Mouse (Mus musculus) cerebellum, adult 2 months (tissue): Measurements from ENCODE around the gene Tmem37. TPM values are rescaled to one million over a fixed set of nuclear protein-coding genes. Genes with fewer than 3 reads are reported as not detected.

Experiments used
- DNase-seq, 2 experiments: peaks; one replicate each; pipeline ENCODE4 v3.0.0; 2021
- H3K27ac ChIP-seq: fragments of 200-500 bp; 2 replicates; pipeline ENCODE4 v1.5.1; 2012; ENCODE audit warnings: low read length, control low read depth, inconsistent platforms; ENCODE audit not compliant: insufficient read depth
- H3K27me3 ChIP-seq: fragments of 200-500 bp; 2 replicates; pipeline ENCODE4 v1.6.1; 2012; ENCODE audit warnings: inconsistent platforms, mild to moderate bottlenecking, low read length, moderate library complexity; ENCODE audit not compliant: control insufficient read depth, insufficient read depth
- H3K4me1 ChIP-seq: fragments of 200-500 bp; 2 replicates; pipeline ENCODE4 v1.6.1; 2011; ENCODE audit warnings: low read length; ENCODE audit not compliant: control insufficient read depth, insufficient read depth
- H3K4me3 ChIP-seq: fragments of 200-500 bp; replicated peaks from 2 replicates; pipeline ENCODE3; 2011; ENCODE audit warnings: mild to moderate bottlenecking, low read depth, low read length, control low read depth; ENCODE audit not compliant: insufficient read depth
- CTCF ChIP-seq: fragments of 200-500 bp; IDR thresholded peaks from 2 replicates; pipeline ENCODE4 v1.5.1; 2011; ENCODE audit warnings: low read depth, mild to moderate bottlenecking, control low read depth, low read length, moderate library complexity, borderline replicate concordance; ENCODE audit not compliant: insufficient read depth
- POLR2A ChIP-seq: fragments of 200-500 bp; IDR thresholded peaks from 2 replicates; pipeline ENCODE4 v1.6.1; 2011; ENCODE audit warnings: low read length, control low read depth, borderline replicate concordance; ENCODE audit not compliant: insufficient read depth
- WGBS: fragments of 180-500 bp; shearing (Covaris S2); methylation state at CpG from one replicate; pipeline ENCODE4 v1.1.7; 2018; 5-methylcytosine and 5-hydroxymethylcytosine counted together
- polyA plus RNA-seq: library from polyadenylated mRNA; depleted of rRNA; stranded (reverse); fragments of >200 nt; gene quantifications from 2 replicates; pipeline ENCODE4 v1.2.3, GENCODE M21; 2012; rRNA removed

Tmem37 gene
- polyA plus RNA-seq, 1 experiment, result 1.3 TPM

DNA sequence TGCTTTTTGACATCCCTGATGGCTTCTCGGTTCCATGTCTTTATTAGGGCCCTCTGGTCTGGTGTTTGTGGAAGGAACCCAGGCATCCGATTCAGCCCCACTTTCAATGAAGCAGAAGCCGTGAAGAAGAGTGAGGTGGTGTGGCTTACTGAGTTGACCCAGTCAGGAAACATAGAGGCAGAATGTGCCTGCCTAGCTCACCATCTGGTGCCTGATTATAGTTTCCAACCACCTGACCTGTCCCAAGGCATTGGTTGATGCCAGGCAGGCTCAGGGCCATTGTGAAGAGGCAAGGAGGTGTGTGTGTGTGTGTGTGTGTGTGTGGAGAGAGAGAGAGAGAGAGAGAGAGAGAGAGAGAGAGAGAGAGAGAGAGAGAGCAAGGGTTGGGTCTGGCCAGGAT lies 43.4 kb downstream of the Tmem37 start:
- no peak for TF ChIP-seq POLR2A
- no peak for TF ChIP-seq CTCF
- WGBS, result 12% methylated on average over 3 of the region's 3 CpGs
- no peaks in the 10 kb centered on the region for H3K27me3 ChIP-seq
- no peak overlapping the region for H3K4me3 ChIP-seq
- peaks cover 28% of the 10 kb centered on the region for H3K4me1 ChIP-seq
- H3K27ac ChIP-seq, result no peak overlapping the region
- peak; percentile 62 to 83 for DNase-seq

DNA sequence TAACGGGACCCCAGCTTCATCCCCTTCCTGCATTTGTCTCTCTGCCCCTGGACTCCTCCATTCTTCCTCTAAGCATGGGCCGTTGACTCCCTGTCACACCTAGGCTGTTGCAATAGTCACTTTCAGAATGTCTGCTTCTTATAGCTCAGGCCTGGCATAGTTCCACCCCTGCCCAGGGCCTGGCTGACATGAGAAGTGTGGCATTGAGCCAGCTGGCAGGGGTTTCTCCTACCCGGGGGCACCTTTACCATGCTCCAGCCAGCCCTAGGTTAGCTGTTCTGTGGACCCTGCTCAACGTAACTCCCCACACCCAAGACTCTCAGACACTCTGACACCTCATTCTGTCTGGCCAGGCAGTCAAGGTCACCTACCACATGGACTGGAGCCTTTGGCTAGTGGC lies 46.2 kb downstream of the Tmem37 start:
- peaks cover 32% of the 10 kb centered on the region for H3K4me1 ChIP-seq
- H3K27ac ChIP-seq, result no peak overlapping the region
- no peak overlapping the region for H3K4me3 ChIP-seq
- no peaks in the 10 kb centered on the region for H3K27me3 ChIP-seq
- peak; percentile 54 to 63 for DNase-seq
- no peak for TF ChIP-seq POLR2A
- no peak for TF ChIP-seq CTCF
- WGBS, result 41% methylated on average over 4 of the region's 4 CpGs

DNA sequence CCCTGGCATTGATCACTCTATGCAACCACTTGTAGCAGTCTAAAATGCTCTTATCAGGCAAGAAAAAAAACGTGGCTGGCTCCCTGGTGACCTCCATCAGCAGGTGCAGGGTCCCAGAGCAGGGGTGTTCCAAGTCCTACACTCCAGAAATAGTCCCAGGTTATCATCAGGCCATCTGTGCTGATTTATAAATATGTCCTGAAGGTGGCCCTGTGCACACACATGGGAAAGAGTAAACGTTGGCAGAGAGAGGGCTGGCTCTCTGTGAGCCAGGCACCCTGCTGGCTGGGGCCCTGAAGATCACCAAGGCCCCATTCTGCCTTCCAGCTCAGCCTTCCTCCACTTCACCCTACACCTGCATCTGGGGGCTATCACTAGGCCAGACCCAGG lies 48.8 kb downstream of the Tmem37 start:
- Histone ChIP-seq H3K4me1 (peaks cover 26% of the 10 kb centered on the region), H3K27ac (no peak overlapping the region), H3K4me3 (no peak overlapping the region), H3K27me3 (no peaks in the 10 kb centered on the region)
- WGBS, result 7% methylated on average over 2 of the region's 2 CpGs
- peak; percentile 27 to 41 for DNase-seq
- TF ChIP-seq POLR2A, result no peak
- 0 out of 2 replicates have a peak, but pooled peaks have one; percentile 3 for TF ChIP-seq CTCF

DNA sequence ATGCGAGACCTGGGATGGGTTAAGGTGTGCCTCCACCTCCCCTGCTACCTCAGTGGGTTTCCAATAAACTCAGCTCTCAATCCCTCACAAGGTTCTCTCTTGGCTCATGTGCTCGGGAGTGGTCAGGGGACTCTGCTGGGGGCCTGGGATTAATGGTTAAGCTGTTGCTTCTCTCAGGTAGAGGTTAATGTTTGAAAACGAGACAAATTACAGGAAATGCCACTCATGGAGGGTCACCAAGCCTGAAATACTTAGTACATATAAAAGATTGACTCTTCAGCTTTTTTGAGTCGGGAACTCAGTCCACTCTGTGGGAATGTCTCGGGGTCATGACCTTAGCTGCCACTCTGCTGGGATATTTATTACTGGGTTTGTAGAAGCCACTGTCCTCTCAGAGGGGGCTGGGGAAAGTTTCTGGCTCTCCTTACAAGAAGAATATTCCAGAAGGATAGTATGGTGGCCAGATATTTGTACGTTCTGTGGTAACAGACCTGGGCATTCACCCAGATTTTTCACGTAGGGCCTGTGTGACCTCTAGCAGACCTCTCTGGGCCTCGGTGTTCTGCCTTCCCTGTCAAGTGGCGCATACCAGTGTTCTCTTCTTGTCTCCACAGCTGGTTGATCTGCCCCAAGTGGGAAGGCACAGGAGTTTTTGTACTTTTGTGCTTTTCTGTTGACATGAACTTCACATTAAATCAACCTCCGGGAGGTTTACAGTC lies 49.4 kb downstream of the Tmem37 start:
- H3K27me3 ChIP-seq, result no peaks in the 10 kb centered on the region
- peaks cover 22% of the 10 kb centered on the region for H3K4me1 ChIP-seq
- H3K4me3 ChIP-seq, result no peak overlapping the region
- no peak for DNase-seq
- no peak for TF ChIP-seq POLR2A
- TF ChIP-seq CTCF, result no peak
- WGBS, result 82% methylated on average over 10 of the region's 10 CpGs
- H3K27ac ChIP-seq, result no peak overlapping the region

DNA sequence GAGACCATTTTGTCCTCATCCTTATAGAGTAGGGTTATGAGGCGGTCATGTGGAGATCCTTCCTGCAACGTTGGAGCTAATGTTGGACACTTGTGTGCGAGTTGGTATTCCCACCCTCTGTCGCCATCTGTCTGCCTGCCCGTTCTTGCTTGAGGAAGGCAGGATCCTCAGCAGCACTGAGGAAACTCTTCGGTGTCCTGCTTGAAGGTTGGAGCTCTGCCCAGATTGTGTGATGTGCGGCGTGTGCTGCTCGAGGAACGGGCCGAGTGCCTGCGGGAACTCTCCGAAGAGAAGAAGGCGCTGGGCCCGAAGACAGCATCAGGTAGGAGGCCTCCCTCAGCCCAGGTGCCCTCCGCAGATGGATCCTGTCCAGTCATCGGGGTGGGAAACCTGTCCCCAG lies 51.9 kb downstream of the Tmem37 start:
- WGBS, result 18% methylated on average over 17 of the region's 17 CpGs
- no peak for TF ChIP-seq POLR2A
- no peak; the same call in 1 of the 2 replicates for TF ChIP-seq CTCF
- peak; percentile 21 to 52 for DNase-seq
- H3K27ac ChIP-seq, result no peak overlapping the region
- H3K27me3 ChIP-seq, result no peaks in the 10 kb centered on the region
- no peak overlapping the region for H3K4me3 ChIP-seq
- peaks cover 12% of the 10 kb centered on the region for H3K4me1 ChIP-seq

DNA sequence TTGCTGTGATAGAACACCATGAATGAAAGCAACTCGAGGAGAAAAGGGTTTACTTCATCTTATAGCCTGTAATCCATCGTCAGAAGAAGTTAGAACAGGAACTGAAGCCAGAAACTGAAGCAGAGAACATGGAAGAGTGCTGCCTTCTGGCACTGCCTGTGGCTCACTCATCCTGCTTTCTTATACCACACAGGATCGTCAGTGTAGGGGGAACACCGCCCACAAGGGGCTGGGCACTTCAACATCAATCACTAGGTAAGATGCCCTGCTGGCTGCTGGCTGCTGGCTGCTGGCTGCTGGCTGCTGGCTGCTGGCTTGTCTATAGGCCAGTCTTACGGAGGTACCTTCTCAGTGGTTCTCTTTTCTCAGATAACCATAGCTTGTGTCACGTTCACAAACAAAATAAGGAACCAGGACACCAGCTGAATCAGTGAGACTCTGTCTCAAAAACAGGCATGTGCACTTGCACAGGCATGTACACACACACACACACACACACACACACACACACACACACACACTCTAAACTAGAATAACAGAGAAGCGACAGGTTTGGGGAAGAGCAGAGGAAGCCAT lies 53.5 kb downstream of the Tmem37 start:
- no peaks in the 10 kb centered on the region for H3K27me3 ChIP-seq
- no peak overlapping the region for H3K27ac ChIP-seq
- no peak overlapping the region for H3K4me3 ChIP-seq
- WGBS, result 79% methylated on average over 7 of the region's 7 CpGs
- peaks cover 12% of the 10 kb centered on the region for H3K4me1 ChIP-seq
- no peak for DNase-seq
- TF ChIP-seq CTCF, result no peak
- no peak for TF ChIP-seq POLR2A

DNA sequence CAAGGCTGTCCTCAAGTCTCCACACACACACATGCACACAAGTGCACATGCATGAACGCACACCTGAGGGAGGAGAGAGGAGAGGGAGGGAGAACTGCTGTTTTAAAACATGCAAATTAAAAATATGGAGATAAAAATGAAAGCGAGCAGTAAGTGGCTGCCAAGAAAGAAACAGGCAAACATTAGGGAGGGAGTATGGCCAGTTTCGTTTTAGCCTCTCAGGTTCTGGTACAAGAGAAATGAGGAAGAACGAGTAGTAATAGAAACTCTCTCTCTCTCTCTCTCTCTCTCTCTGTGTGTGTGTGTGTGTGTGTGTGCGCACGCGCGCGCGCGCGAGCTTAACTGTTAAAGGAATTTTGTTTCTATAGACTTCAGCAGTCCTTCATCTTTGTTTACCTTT lies 54.4 kb downstream of the Tmem37 start:
- no peak overlapping the region for H3K4me3 ChIP-seq
- TF ChIP-seq CTCF (no peak), POLR2A (no peak)
- no peak overlapping the region for H3K27ac ChIP-seq
- 94% methylated on average over 12 of the region's 12 CpGs for WGBS
- no peaks in the 10 kb centered on the region for H3K27me3 ChIP-seq
- no peak for DNase-seq
- peaks cover 5% of the 10 kb centered on the region for H3K4me1 ChIP-seq

DNA sequence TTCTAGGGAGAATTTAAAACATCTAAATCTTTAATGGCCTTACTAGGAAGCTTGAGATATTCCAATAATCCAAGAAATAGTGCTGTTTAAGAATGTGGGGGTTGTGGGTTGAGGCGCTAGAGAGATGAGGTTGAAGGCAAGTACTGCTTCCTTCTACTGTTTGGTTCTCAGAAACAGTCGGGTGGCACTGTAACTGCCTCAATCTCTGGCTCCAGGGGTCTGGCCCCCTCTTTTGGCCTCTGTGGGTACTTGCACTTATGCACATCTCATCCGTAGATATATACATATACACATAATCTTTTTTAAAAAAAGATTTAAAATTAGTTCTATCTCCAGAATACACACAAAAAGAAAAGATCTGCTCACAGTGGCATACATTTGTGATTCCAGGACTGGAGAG lies 55.0 kb downstream of the Tmem37 start:
- no peak overlapping the region for H3K27ac ChIP-seq
- TF ChIP-seq CTCF, result no peak
- TF ChIP-seq POLR2A, result no peak
- H3K4me1 ChIP-seq, result peaks cover 5% of the 10 kb centered on the region
- WGBS, result 73% methylated on average over 3 of the region's 3 CpGs
- H3K4me3 ChIP-seq, result no peak overlapping the region
- no peaks in the 10 kb centered on the region for H3K27me3 ChIP-seq
- no peak for DNase-seq

Other genes with a start within 250 kb of the Tmem37 start
- gene Ptpn4, start 236.5 kb downstream of the Tmem37 start, polyA plus RNA-seq, result 25.6 and 29.7 TPM in 2 replicates
- gene Tmem177, start 160.9 kb downstream of the Tmem37 start, polyA plus RNA-seq, result 7.4 and 7.5 TPM in 2 replicates
- gene Cfap221, start 76.8 kb downstream of the Tmem37 start, polyA plus RNA-seq, result 0.08 and 0.14 TPM in 2 replicates
- gene Sctr, start 67.2 kb downstream of the Tmem37 start, polyA plus RNA-seq, result 0.19 and 0.25 TPM in 2 replicates
- gene Dbi, start 47.0 kb upstream of the Tmem37 start, polyA plus RNA-seq, result 1,176 and 1,178 TPM in 2 replicates
- gene 3110009E18Rik, start 47.1 kb upstream of the Tmem37 start, polyA plus RNA-seq, result 6.5 and 7.7 TPM in 2 replicates
- 3.5 and 3.9 TPM in 2 replicates for gene Steap3, start 198.6 kb upstream of the Tmem37 start, polyA plus RNA-seq